Mouse (Mus musculus): ENCODE measurements around the gene Vmn1r222.
"Not testable (repeated sequence)": the region's sequence is repeated elsewhere in the genome, so short reads cannot be mapped to it uniquely, and the experiment has no call there.

Gene Vmn1r222

GRCm38 (mm10) chr13:23235847-23236246 lies at the start of gene Vmn1r222:
Gene Vmn1r222, minus strand, starts transcription at chr13:23235947.
- in situ Hi-C loops (cut with MboI, MseI): not testable (repeated sequence)

GRCm38 (mm10) chr13:23285191-23285920 lies 49.6 kb upstream of the Vmn1r222 start:
- in situ Hi-C loops (cut with MboI, MseI): loop anchor here in 1 of 2 experiments (25.0 kb wide), 1 partner anchor 1423 kb away; no protein-coding TSS in a partner anchor

GRCm38 (mm10) chr13:23279992-23280391 lies 44.2 kb upstream of the Vmn1r222 start:
- in situ Hi-C loops (cut with MboI, MseI): loop anchor here in 1 of 2 experiments (25.0 kb wide), 1 partner anchor 1418 kb away; no protein-coding TSS in a partner anchor

DNA sequence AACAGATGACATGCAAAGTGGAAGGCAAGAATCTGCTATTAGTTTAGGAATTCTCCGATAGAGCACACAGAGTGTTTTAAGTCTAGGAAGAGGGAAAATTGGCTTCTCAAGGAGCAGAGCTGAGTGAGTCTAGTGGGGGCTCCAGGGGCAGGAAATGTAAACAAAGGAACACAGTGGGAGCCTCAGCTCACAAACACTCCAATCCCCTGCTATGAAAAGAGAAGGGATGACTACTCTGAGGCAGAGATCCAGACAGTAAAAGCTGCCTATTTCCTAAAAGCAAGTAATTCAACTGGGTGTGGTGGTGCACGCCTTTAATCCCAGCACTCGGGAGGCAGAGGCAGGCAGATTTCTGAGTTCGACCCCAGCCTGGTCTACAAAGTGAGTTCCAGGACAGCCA lies 43.8 kb upstream of the Vmn1r222 start:
- in situ Hi-C loops (cut with MboI, MseI): loop anchor here in 1 of 2 experiments (25.0 kb wide), 1 partner anchor 1417 kb away; no protein-coding TSS in a partner anchor

- in situ Hi-C loops (cut with MboI, MseI): no loop called here
Measured at GRCm38 (mm10) chr13:23270321-23271101, 34.8 kb upstream of the Vmn1r222 start.

GRCm38 (mm10) chr13:23269681-23270080 lies 33.9 kb upstream of the Vmn1r222 start:
- in situ Hi-C loops (cut with MboI, MseI): no loop called here

DNA sequence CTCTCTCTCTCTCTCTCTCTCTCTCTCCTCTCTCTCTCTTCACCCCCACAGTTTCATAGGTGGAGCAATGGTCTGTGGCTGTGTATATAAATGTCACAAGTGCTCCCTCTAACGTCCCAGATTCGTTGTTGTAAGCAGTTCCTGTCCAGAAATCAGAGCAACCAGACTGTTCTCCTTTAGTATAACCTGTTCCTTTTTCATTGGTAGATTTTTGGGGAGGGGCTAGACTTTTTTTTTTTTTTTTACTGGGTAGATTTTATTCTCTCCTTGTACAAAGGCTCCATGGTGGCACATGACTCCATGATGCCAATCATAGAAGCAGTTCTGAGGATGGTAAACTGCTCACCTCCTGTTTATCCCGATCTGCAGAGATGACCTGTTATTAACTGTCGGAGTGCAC lies 33.4 kb upstream of the Vmn1r222 start:
- in situ Hi-C loops (cut with MboI, MseI): not testable (repeated sequence)

DNA sequence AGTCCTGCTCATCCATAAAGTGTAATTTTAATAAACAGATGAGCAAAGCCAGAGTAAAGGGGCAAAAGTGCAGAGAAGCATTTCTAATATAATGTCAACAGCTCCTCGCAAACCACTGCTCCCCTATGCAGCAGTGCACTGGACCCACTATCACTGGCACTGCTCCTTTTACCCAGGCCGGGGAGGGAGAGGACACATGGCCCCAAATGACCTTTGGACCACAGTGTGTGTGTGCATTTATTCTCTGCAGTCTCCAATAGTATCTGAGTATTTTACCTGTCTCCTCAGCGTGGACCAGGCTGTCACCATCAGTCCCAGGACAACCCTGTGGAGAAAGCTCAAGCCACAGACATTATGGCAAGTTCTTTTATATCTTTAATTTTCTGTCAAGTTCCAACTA lies 32.9 kb upstream of the Vmn1r222 start:
- in situ Hi-C loops (cut with MboI, MseI): not testable (repeated sequence)

DNA sequence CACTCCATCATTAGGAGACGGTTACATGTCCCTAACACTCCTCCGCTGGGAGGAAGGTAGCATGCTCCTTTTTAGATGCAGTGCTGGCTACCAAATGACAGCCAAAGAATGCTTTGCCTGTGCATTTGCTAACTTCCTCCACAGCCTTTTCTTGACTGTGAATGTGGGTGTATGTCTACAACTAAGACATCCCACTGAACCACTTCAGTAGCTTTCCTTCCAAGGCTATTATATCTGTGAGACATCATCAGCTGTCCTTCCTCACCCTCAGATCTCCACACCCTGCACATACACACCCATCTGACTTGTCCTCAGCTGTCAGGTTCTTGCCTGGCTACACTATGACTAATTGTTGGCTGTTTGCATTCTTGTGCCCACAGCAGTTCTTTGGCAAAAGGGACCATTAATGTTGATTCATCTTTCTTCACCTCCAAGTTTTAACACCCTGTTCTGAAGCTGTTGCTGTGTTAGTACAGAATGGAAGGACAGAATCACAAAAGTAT lies 22.9 kb upstream of the Vmn1r222 start:
- in situ Hi-C loops (cut with MboI, MseI): loop anchor here (5.0 kb wide), 1 partner anchor 1121 kb away; no protein-coding TSS in a partner anchor

- in situ Hi-C loops (cut with MboI, MseI): not testable (repeated sequence)
Measured at GRCm38 (mm10) chr13:23246834-23247233, 11.1 kb upstream of the Vmn1r222 start, which contains the start of gene Vmn1r223. Gene Vmn1r223, plus strand, starts transcription at chr13:23247134.

DNA sequence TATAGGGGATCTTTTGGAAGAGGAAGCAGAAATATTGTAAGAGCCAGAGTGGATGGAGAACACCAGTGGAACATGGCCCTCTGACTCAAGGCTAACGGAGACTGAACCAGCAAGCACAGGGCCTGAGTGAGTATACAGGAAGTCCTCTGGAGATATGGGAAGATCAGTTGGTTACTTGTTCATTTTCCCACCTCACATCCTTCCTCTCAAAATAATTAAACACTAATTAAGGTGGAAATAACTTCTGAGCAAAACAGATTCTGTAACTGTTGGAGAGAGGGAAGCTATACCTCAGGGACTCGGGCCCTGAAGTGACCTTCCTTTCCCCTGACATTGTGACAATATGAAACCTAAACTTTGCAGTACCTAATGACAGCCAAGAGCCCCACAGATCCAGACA lies 21.9 kb downstream of the Vmn1r222 start, which contains the start of gene Vmn1r221:
Gene Vmn1r221 (plus strand): TSS at position 301 of the 400 bp plus-strand sequence.
- in situ Hi-C loops (cut with MboI, MseI): loop anchor here (5.0 kb wide), 1 partner anchor 1107 kb away; the partner anchor contains the start of gene Vmn1r189 (in 2 of the 2)

GRCm38 (mm10) chr13:23203885-23204284 lies 31.9 kb downstream of the Vmn1r222 start:
- in situ Hi-C loops (cut with MboI, MseI): not testable (repeated sequence)

DNA sequence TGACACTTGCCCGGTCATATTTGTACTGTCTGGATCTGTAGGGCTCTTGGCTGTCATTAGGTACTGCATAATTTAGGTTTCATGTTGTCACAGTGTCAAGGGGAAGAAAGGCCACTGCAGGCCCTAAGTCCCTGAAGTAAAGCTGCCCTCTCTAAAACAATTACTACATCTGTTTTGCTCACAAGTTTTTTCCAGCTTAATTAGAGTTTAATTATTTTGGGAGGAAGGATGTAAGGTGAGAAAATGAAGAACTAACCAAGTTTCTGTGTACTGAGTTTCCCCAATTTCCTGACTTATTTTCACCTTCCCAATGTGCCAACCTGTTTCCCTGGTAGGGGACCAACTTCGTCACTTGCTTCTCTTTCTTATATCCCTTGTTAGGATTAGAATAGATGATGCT lies 47.9 kb downstream of the Vmn1r222 start, which contains the start of gene Vmn1r220:
Gene Vmn1r220 (minus strand): TSS at position 101 of the 400 bp plus-strand sequence.
- in situ Hi-C loops (cut with MboI, MseI): loop anchor here in 1 of 2 experiments (10.0 kb wide), 1 partner anchor 1293 kb away; no protein-coding TSS in a partner anchor

Data from T-helper 17 cell (primary cell).